Mouse (Mus musculus): ENCODE measurements around the gene Gm10197. TPM values are rescaled to one million over a fixed set of nuclear protein-coding genes. Genes with fewer than 3 reads are reported as not detected.
A peak's percentile ranks its signal among the peaks of the same experiment; 100 is the strongest.

The Gm10197 gene
- total RNA-seq, 2 experiments from 2014 or later: not detected

- no peak for DNase-seq (ENCODE audit: low spot score in 2 of 2)
Measured at GRCm38 (mm10) chr19:53394552-53394951, 23.0 kb upstream of the Gm10197 start.

- DNase-seq (ENCODE audit: low spot score in 2 of 2): no peak
Measured at GRCm38 (mm10) chr19:53393646-53394045, 22.1 kb upstream of the Gm10197 start.

- no peak for DNase-seq (ENCODE audit: low spot score in 2 of 2)
Measured at GRCm38 (mm10) chr19:53392781-53393343, 21.3 kb upstream of the Gm10197 start.

DNA sequence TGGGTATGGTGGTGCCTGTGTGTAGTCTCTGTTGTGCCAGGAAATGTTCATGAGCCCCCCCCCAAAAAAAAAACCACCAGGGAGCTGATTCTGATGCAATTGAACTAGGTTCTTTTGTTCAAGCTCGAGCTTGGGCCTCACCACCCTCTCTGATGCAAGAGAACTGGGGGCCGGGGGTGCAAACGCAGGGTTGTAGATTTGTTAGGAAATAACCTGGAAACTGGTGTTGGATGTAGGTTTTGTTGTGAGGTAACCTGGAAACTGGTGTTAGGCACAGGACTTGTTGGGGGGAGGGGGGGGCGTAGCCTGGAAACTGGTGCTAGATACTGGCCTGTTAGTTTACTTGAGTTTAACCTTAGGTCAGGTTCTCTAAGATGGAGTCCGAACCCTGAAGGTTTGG is 20.2 kb upstream of the Gm10197 start:
- DNase-seq (ENCODE audit: low spot score in 2 of 2): no peak

DNA sequence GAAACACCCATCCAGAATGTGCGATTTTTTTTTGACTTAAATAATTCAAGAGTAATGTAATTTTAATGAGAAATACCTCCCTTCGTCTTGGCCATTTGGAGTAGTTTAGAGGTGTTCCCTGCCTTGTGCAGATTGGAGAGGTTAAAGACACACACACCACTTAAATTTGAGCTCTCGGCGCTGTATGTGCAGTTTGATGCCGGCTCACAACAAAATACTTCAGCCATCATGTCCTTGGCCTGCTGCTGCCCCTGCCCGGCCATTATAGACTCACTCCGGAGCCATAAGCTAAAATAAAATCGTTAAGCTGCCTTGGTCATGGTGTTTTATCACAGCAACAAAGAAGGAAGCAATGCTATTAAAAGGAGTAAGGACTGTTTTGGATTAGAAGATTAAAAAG is 19.8 kb upstream of the Gm10197 start:
- DNase-seq (ENCODE audit: low spot score in 2 of 2): no peak

- peak; percentile 100 for DNase-seq (ENCODE audit: low spot score in 2 of 2)
Measured at GRCm38 (mm10) chr19:53390495-53391007, 19.0 kb upstream of the Gm10197 start, which contains the start of gene Smndc1. Smndc1 (minus strand) TSS chr19:53390578.

DNA sequence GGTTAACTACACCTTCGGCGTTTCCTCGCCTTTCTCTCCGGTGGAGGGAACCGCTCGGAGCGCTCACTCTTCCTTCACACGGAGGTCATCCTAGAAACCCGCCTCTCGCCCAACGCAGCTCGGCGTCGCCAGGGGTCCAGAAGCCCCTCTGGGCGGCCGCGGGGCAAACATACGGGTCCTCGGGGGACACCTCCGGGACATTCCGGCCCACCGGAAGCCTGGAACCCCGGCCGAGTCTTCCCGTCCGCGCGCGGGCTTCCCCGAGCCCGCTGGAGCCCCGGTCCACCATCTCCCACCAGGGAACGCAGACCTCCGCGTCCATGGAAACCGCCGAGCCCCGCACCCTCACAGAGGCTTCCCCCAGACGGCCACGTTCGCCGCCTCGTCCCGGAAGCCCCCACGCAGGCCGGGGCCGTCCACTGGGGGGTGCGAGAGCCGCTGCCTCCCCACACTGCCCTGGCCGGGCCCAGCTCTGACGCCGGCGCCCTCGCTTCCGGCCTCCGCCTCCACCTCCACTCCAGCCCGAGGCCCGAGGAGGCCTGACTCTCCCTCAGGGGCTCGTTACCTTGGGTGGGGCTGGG is 18.4 kb upstream of the Gm10197 start:
- peak in 1 of 2 experiments; percentile 39 for DNase-seq (ENCODE audit: low spot score in 2 of 2)

DNA sequence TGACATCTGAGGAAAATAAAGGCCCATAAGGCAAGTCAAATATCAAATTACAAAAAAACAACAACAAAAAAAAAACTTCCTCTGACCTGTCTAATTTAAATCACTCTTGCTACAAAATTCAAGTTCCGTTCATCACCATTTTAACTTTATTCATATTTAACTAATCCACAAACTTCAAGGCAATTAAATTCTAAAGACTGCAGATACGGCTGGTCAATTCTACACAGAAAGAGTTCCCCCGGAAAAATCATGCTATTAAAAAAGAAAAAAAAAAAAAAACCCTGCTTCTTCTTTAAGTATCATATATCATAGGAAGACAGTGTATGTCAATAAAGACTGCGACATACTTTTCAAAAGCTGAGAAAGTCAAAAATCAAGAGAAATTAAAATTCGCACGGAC is 17.9 kb upstream of the Gm10197 start:
- DNase-seq (ENCODE audit: low spot score in 2 of 2): no peak

DNA sequence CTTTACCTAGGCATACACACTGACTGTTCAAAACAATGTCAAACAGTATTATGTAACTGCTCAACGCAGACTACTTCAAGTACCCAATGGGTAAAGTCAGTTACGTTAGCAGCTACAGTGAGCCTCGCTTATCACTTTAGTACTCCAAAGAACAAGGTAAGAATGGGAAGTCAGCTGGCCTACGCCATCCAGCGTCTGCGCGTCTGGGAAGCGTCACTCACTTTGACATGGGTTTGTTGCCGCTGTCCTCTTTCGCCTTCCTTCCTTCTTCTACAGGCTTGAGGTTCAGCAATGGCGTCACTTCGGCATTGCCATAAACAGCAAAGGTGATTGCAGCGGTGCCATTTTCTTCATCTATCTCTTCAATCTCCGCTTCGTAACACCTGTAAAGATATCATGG is 11.8 kb upstream of the Gm10197 start:
- no peak for DNase-seq (ENCODE audit: low spot score in 2 of 2)

GRCm38 (mm10) chr19:53378421-53378820 is 6.9 kb upstream of the Gm10197 start:
- DNase-seq (ENCODE audit: low spot score in 2 of 2): no peak

DNA sequence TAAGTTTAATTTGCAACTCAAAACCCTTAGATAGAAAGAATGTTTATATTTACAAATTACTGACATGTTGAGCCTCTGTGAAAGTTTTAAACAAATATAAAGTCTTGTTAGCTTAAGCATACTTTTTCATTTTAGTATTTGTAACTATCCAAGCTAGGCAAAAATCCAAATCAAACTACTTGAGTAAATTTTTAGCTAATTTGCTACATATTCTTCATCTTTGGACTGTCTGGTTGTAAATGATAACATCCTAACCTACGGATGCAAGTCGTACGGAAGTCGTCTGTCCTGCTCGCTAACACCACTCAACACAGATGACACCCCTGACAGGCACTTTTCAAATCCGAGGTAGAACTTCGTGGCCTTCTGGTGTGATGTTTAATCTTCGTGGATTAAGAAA is 6.1 kb upstream of the Gm10197 start:
- DNase-seq (ENCODE audit: low spot score in 2 of 2): no peak

GRCm38 (mm10) chr19:53375816-53376215 is 4.2 kb upstream of the Gm10197 start:
- no peak for DNase-seq (ENCODE audit: low spot score in 2 of 2)

DNA sequence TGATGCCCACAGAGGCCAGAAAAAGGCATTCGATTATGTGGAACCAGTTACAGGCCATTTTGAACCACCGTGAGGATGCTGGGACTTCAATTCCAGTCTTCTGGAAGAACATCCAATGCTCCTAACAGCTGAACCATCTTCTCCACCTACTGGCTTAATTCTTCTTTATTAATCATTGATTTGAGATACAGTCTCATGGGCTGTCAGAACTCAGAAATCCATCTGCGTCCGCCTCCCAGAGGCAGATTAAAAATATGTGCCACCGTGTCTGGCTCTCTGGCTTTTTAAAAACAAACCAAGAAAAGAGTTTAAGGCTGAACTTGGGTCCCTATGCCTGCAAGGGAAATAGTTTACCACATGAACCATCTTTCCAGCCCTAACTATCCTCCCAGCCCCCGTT is 3.7 kb upstream of the Gm10197 start:
- DNase-seq (ENCODE audit: low spot score in 2 of 2): no peak

DNA sequence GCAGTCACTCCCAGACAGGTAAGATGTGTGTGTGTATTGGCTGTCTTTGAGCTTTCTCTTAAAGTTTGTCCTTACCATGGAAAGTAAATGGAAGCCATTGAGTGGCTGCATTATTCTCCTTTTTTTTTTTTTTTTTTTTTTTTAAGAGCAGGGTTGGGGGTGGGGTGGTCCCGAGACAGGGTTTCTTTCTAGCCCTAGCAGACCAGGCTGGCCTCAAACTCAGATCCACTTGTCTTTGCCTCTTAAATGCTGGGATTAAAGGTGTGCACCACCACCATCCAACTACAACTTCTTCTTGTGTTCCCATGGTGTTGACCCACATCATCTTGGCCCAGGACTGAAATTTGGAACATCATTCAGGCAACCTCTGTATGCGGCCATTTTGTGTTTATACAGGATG is 2.0 kb upstream of the Gm10197 start:
- DNase-seq (ENCODE audit: low spot score in 2 of 2): no peak

- no peak for DNase-seq (ENCODE audit: low spot score in 2 of 2)
Measured at GRCm38 (mm10) chr19:53370233-53370632, 1.3 kb downstream of the Gm10197 start.

DNA sequence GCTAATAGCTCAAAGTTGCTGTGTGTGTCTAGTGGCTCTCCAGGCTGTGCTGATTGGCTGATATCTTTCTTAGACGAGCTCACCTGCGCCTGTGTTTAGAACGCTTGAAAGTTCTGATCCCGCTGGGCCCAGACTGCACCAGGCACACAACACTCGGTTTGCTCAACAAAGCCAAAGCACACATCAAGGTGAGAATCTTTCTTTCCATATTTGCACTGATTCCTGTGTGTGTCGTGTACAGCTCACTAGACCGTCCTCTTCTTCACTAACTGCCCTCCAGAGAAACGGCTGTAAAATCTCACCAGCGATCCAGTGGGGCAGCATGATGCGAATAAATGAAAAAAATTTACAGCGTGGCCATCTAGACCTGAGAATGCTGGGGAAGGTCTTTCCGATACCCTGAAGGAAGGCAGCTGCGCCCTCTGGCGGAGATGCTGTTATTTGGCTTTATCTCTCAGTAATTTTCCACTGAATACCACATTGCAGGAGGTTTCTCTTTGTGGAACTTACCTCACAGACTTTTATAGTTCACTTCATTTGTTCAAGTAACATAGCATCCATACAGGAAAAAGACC is 2.0 kb downstream of the Gm10197 start:
- DNase-seq (ENCODE audit: low spot score in 2 of 2): peak; percentile 81 to 85

DNA sequence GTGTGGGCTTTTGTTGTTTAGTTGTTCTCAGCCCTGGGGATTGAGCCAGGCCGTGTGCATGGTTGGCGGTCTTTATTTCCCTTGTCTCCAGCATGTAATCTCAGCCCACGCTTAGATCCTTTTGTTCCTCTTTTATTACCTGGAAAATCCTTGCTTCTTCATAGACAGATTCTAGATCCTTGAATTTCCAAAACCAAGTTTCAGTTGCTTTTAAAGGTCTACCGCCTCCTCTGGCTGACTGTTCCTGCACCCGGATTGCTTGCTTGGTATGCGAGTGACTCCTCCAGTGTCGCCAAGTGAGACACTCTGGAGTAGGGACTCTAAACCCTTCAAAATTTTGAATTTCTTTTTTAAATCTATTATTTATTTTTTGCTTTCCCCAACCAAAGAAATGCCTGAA is 4.7 kb downstream of the Gm10197 start:
- no peak for DNase-seq (ENCODE audit: low spot score in 2 of 2)

- no peak for DNase-seq (ENCODE audit: low spot score in 2 of 2)
Measured at GRCm38 (mm10) chr19:53366057-53366775, 5.3 kb downstream of the Gm10197 start.

GRCm38 (mm10) chr19:53364963-53365362 is 6.6 kb downstream of the Gm10197 start:
- peak; percentile 69 for DNase-seq (ENCODE audit: low spot score in 2 of 2)

DNA sequence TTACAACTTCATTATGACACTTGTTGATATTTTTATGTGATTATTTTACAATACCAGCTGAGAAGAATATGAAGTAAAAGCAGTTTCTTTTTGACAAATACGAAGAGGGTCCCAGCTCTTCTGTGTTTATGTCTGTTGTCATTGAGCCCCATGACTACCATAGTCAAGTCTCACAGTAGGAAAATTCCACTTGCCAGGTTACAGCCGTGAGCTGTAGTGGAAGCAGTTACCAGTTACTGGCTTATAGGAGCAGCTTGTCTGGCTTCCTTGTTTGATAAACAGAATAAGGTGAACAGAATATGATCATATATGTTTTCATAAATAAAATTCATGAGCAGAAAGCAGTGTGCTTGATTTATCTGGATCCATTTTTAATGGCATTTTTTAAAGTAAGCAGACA is 7.0 kb downstream of the Gm10197 start:
- DNase-seq (ENCODE audit: low spot score in 2 of 2): no peak

GRCm38 (mm10) chr19:53362967-53363366 is 8.6 kb downstream of the Gm10197 start:
- no peak for DNase-seq (ENCODE audit: low spot score in 2 of 2)

Data from left cerebral cortex, adult 18-20 months (tissue).